Mouse (Mus musculus): Measurements from ENCODE around the gene Mpp2.

DNA sequence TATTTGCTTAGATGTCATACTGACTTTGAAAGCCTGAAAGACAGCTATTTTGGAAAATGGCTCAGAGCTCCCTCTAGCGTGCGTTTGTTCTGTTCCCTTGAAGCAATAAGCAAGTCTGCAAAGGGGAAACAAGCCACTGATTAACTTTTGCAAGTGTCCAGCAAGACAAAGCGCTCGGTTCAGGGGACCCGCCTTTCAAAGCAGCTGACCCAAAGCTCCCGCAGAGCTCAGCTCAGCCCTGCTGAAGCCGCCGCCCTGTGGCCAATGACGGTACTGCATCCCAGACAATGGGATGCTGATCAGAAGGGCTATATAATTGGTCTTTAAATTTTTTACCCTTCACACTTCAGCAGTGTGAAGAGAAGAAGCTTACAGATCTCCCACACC is 48.2 kb downstream of the Mpp2 start:
- TF ChIP-seq CTCF (IDR thresholded peaks at IDR 0.05) = peak; percentile 93
- TF ChIP-seq EP300 (IDR thresholded peaks at IDR 0.05) = peak; percentile 55

Measured in lung, postnatal 0 days (tissue).